Mouse (Mus musculus): ENCODE data around the gene Tmem150c.

Gene Tmem150c

GRCm38 (mm10) chr5:100166591-100167491 is 7.2 kb upstream of the Tmem150c start:
- in situ Hi-C loops (cut with MseI, MboI): no loop called here

GRCm38 (mm10) chr5:100163368-100163767 is 3.8 kb upstream of the Tmem150c start:
- in situ Hi-C loops (cut with MseI, MboI): no loop called here

GRCm38 (mm10) chr5:100162857-100163256 is 3.2 kb upstream of the Tmem150c start:
- in situ Hi-C loops (cut with MseI, MboI): no loop called here

- in situ Hi-C loops (cut with MseI, MboI): no loop called here
Measured at GRCm38 (mm10) chr5:100162053-100162452, 2.4 kb upstream of the Tmem150c start.

- in situ Hi-C loops (cut with MseI, MboI): no loop called here
Measured at GRCm38 (mm10) chr5:100158791-100159637, 594 bp downstream of the Tmem150c start.

- in situ Hi-C loops (cut with MseI, MboI): no loop called here
Measured at GRCm38 (mm10) chr5:100158301-100158700, 1.3 kb downstream of the Tmem150c start.

- in situ Hi-C loops (cut with MseI, MboI): no loop called here
Measured at GRCm38 (mm10) chr5:100155646-100156045, 4.0 kb downstream of the Tmem150c start.

GRCm38 (mm10) chr5:100149967-100150366 is 9.6 kb downstream of the Tmem150c start:
- in situ Hi-C loops (cut with MseI, MboI): no loop called here

GRCm38 (mm10) chr5:100144836-100145235 is 14.8 kb downstream of the Tmem150c start:
- in situ Hi-C loops (cut with MseI, MboI): no loop called here

GRCm38 (mm10) chr5:100127283-100127682 is 32.3 kb downstream of the Tmem150c start:
- in situ Hi-C loops (cut with MseI, MboI): no loop called here

GRCm38 (mm10) chr5:100125409-100126123 is 34.0 kb downstream of the Tmem150c start:
- in situ Hi-C loops (cut with MseI, MboI): no loop called here

- in situ Hi-C loops (cut with MseI, MboI): no loop called here
Measured at GRCm38 (mm10) chr5:100124530-100124929, 35.1 kb downstream of the Tmem150c start.

GRCm38 (mm10) chr5:100123283-100123682 is 36.3 kb downstream of the Tmem150c start:
- in situ Hi-C loops (cut with MseI, MboI): no loop called here

- in situ Hi-C loops (cut with MseI, MboI): no loop called here
Measured at GRCm38 (mm10) chr5:100121170-100121569, 38.4 kb downstream of the Tmem150c start.

- in situ Hi-C loops (cut with MseI, MboI): no loop called here
Measured at GRCm38 (mm10) chr5:100120711-100121141, 38.9 kb downstream of the Tmem150c start.

GRCm38 (mm10) chr5:100119331-100119730 is 40.3 kb downstream of the Tmem150c start:
- in situ Hi-C loops (cut with MseI, MboI): no loop called here

GRCm38 (mm10) chr5:100113403-100113802 is 46.2 kb downstream of the Tmem150c start:
- in situ Hi-C loops (cut with MseI, MboI): no loop called here

GRCm38 (mm10) chr5:100110581-100110980 is 49.0 kb downstream of the Tmem150c start:
- in situ Hi-C loops (cut with MseI, MboI): no loop called here

GRCm38 (mm10) chr5:100109543-100110282 is 49.9 kb downstream of the Tmem150c start:
- in situ Hi-C loops (cut with MseI, MboI): no loop called here

- in situ Hi-C loops (cut with MseI, MboI): no loop called here
Measured at GRCm38 (mm10) chr5:100108866-100109265, 50.7 kb downstream of the Tmem150c start.

- in situ Hi-C loops (cut with MseI, MboI): no loop called here
Measured at GRCm38 (mm10) chr5:100102395-100102794, 57.2 kb downstream of the Tmem150c start.
